Mouse (Mus musculus): Measurements from ENCODE around the gene Fam71b. TPM values are rescaled to one million over a fixed set of nuclear protein-coding genes. Genes with fewer than 3 reads are reported as not detected.

Fam71b gene
- polyA plus RNA-seq, 1 experiment from 2014 or later, result 0.07 TPM

DNA sequence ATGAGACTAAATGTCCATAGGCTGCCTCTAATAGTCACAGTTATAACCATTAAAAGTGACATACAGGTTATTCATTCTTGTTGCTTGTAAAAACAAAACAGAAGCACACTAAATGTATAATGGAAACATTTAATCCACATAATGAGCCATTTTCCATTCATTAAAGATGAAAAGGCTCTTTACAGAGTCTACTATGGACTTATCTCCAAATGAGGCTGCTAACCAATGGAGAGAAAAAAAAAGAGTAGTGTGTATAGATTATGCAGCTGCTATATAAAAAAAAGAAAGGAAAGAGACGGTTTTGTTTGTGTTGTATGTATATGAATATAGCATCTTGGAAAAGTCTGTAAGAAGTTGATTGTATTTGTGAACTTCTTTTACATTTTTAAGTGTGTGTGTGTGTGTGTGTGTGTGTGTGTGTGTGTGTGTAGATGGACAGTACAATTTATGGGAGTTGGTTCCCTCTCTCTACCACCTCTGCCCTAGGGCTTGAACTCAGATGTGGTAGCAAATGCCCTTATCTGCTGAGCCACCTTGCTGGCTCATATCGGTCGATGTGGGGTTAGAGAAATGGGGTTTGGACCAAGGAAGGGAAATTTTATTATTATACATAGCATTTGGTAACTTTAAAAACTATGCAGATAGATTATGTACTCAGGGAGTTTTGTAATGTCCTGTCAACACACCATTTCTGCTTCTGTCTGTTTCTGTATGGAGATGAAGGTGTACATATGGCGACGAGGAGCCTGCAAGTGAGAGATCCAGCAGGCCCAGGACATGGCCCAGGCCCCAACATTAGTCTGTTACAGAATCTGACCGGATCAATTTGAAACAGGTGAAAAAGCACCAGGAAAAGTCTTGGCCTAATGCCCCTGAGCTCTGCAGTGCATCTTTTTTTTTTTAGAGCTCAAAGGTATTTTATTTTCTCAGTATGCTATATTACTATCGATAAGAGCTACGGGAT lies 18.3 kb upstream of the Fam71b start:
- H3K36me3 ChIP-seq (ENCODE audit: control insufficient read depth, insufficient read depth, low read length), result no peaks in the 10 kb centered on the region
- H3K9me3 ChIP-seq (replicated peaks; ENCODE audit: control insufficient read depth, low read length), result no peaks in the 10 kb centered on the region
- no peak overlapping the region for H3K4me2 ChIP-seq
- 80% methylated on average over 8 of the region's 8 CpGs for WGBS (ENCODE audit: insufficient replicate concordance)
- ATAC-seq (replicated peaks; ENCODE audit: insufficient number of reproducible peaks, low FRiP score, low TSS enrichment), result no peak
- no peak overlapping the region for H3K4me3 ChIP-seq (ENCODE audit: low read depth, low read length)
- no peaks in the 10 kb centered on the region for H3K4me1 ChIP-seq (ENCODE audit: control insufficient read depth, insufficient read depth, low read length)
- H3K27me3 ChIP-seq (ENCODE audit: control insufficient read depth, insufficient read depth, low read length), result no peaks in the 10 kb centered on the region
- no peak overlapping the region for H3K9ac ChIP-seq (ENCODE audit: low read depth, low read length)
- H3K27ac ChIP-seq (ENCODE audit: low read depth, low read length), result no peak overlapping the region

DNA sequence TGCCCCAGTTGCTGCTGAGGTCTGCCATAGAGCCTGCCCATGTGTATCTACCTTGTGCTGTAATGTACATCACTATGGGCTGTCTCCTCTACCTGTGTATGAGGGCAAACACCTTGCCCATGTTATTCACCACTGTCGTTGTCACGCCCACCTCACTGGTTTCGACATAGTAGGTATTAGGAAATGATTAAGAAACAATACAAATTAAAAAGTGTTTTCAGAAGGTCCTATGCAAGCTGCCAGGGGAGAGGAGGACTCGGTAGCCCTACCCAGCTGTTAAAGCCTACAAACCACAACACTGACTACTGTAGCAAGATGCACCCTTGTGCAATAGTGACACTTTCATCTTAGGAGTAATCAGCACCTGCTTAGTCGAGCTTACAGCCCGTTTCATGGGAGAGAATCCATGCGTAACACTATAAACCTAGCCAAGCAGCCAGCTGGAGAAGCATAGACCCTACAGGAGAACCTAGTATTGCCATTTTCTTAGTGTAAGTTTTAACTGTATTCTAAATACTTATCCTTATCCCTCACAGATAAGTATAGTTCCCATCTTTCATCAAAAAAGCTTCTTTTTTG lies 16.2 kb upstream of the Fam71b start:
- H3K27ac ChIP-seq (ENCODE audit: low read depth, low read length), result no peak overlapping the region
- no peak for ATAC-seq (replicated peaks; ENCODE audit: insufficient number of reproducible peaks, low FRiP score, low TSS enrichment)
- H3K4me1 ChIP-seq (ENCODE audit: control insufficient read depth, insufficient read depth, low read length), result no peaks in the 10 kb centered on the region
- H3K9me3 ChIP-seq (replicated peaks; ENCODE audit: control insufficient read depth, low read length), result no peaks in the 10 kb centered on the region
- 84% methylated on average over 7 of the region's 7 CpGs for WGBS (ENCODE audit: insufficient replicate concordance)
- no peaks in the 10 kb centered on the region for H3K36me3 ChIP-seq (ENCODE audit: control insufficient read depth, insufficient read depth, low read length)
- H3K27me3 ChIP-seq (ENCODE audit: control insufficient read depth, insufficient read depth, low read length), result no peaks in the 10 kb centered on the region
- H3K4me3 ChIP-seq (ENCODE audit: low read depth, low read length), result no peak overlapping the region
- no peak overlapping the region for H3K4me2 ChIP-seq
- H3K9ac ChIP-seq (ENCODE audit: low read depth, low read length), result no peak overlapping the region

DNA sequence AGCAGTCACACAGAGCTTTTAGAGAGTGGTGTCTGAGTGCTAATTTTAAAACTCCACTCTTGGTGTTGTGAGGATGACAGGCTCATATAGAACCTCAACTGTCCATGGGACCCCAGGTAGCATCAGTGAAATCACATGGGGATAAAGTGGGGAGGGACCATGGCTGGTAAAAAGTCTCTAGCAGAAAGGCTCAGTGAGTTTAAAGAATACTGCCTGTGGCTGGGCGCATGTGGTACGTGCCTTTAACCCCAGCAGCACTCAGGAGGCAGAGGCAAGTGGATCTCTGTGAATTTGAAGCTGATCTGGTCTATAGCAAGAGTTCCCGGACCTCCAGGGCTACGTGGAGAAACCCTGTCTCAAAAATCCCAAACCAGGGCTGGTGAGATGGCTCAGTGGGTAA lies 13.9 kb upstream of the Fam71b start:
- no peaks in the 10 kb centered on the region for H3K36me3 ChIP-seq (ENCODE audit: control insufficient read depth, insufficient read depth, low read length)
- no peak overlapping the region for H3K4me2 ChIP-seq
- no peaks in the 10 kb centered on the region for H3K9me3 ChIP-seq (replicated peaks; ENCODE audit: control insufficient read depth, low read length)
- no peaks in the 10 kb centered on the region for H3K4me1 ChIP-seq (ENCODE audit: control insufficient read depth, insufficient read depth, low read length)
- no peak for ATAC-seq (replicated peaks; ENCODE audit: insufficient number of reproducible peaks, low FRiP score, low TSS enrichment)
- no peak overlapping the region for H3K9ac ChIP-seq (ENCODE audit: low read depth, low read length)
- 89% methylated on average over 4 of the region's 4 CpGs for WGBS (ENCODE audit: insufficient replicate concordance)
- no peak overlapping the region for H3K27ac ChIP-seq (ENCODE audit: low read depth, low read length)
- no peaks in the 10 kb centered on the region for H3K27me3 ChIP-seq (ENCODE audit: control insufficient read depth, insufficient read depth, low read length)
- no peak overlapping the region for H3K4me3 ChIP-seq (ENCODE audit: low read depth, low read length)

DNA sequence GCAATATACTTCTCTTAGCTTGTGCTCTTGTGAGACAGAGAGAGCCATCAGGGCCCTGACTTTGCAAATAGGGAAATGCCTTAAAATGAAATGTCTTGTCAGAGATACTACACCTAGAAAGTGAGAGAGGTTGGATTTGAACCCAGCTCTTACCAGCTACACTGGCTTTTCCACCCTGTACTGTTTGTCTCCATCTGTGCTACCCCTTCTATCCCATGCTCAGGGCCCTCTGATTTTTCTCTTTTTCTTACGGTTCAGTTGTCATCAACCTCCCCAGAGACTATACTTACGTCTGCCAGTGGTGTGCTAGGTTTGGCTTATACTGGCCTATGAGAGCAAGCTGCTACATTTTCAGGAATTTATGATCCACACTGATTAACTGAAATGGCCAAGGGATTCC lies 11.4 kb upstream of the Fam71b start:
- H3K4me3 ChIP-seq (ENCODE audit: low read depth, low read length), result no peak overlapping the region
- no peaks in the 10 kb centered on the region for H3K9me3 ChIP-seq (replicated peaks; ENCODE audit: control insufficient read depth, low read length)
- H3K9ac ChIP-seq (ENCODE audit: low read depth, low read length), result no peak overlapping the region
- no peak overlapping the region for H3K4me2 ChIP-seq
- no peaks in the 10 kb centered on the region for H3K4me1 ChIP-seq (ENCODE audit: control insufficient read depth, insufficient read depth, low read length)
- WGBS (ENCODE audit: insufficient replicate concordance), result 62% methylated on average over 2 of the region's 2 CpGs
- no peaks in the 10 kb centered on the region for H3K27me3 ChIP-seq (ENCODE audit: control insufficient read depth, insufficient read depth, low read length)
- ATAC-seq (replicated peaks; ENCODE audit: insufficient number of reproducible peaks, low FRiP score, low TSS enrichment), result no peak
- H3K27ac ChIP-seq (ENCODE audit: low read depth, low read length), result no peak overlapping the region
- no peaks in the 10 kb centered on the region for H3K36me3 ChIP-seq (ENCODE audit: control insufficient read depth, insufficient read depth, low read length)

DNA sequence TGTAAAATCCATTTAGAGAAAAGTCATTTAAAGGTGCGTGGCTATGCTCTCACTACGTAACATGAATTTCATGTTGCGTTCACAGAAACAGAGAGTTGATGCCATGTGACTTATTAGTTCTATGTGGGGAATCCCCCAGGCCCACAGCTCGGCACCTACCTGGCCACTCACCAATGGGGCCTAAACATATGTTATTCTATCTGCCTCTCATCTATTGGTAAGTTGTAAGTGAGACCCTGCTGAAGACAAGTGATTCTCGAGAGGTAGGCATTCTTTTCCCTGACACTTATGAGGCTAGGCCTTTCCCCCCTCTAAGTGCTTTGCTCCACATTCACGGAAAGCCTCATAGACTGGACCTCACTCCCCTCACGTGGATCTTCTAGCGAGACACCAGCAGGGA lies 9.8 kb upstream of the Fam71b start:
- H3K36me3 ChIP-seq (ENCODE audit: control insufficient read depth, insufficient read depth, low read length), result no peaks in the 10 kb centered on the region
- no peak overlapping the region for H3K9ac ChIP-seq (ENCODE audit: low read depth, low read length)
- no peaks in the 10 kb centered on the region for H3K9me3 ChIP-seq (replicated peaks; ENCODE audit: control insufficient read depth, low read length)
- H3K27ac ChIP-seq (ENCODE audit: low read depth, low read length), result no peak overlapping the region
- no peak overlapping the region for H3K4me3 ChIP-seq (ENCODE audit: low read depth, low read length)
- H3K27me3 ChIP-seq (ENCODE audit: control insufficient read depth, insufficient read depth, low read length), result no peaks in the 10 kb centered on the region
- 75% methylated on average over 8 of the region's 8 CpGs for WGBS (ENCODE audit: insufficient replicate concordance)
- ATAC-seq (replicated peaks; ENCODE audit: insufficient number of reproducible peaks, low FRiP score, low TSS enrichment), result no peak
- H3K4me2 ChIP-seq, result no peak overlapping the region
- no peaks in the 10 kb centered on the region for H3K4me1 ChIP-seq (ENCODE audit: control insufficient read depth, insufficient read depth, low read length)

DNA sequence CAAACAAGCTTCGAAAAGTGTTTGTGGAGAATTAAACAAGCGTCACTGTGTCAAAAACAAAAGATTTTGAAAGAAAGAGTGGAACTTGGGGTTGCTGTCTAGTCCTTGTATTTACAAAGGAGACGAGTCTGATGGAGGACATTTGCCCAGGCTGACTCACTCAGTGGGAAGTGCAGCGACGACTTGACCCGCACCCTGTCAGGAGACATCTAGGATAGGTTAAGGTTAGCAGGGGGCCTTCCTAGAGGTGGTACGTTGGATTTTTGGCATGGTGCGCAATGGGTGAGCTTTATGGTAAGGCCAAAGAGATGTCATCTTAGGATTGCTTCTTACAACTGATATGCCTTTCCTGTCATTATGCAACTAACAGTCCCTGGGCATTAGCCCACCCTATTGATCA lies 9.3 kb upstream of the Fam71b start:
- H3K4me2 ChIP-seq, result no peak overlapping the region
- H3K4me3 ChIP-seq (ENCODE audit: low read depth, low read length), result no peak overlapping the region
- no peak for ATAC-seq (replicated peaks; ENCODE audit: insufficient number of reproducible peaks, low FRiP score, low TSS enrichment)
- H3K4me1 ChIP-seq (ENCODE audit: control insufficient read depth, insufficient read depth, low read length), result no peaks in the 10 kb centered on the region
- H3K27me3 ChIP-seq (ENCODE audit: control insufficient read depth, insufficient read depth, low read length), result no peaks in the 10 kb centered on the region
- H3K36me3 ChIP-seq (ENCODE audit: control insufficient read depth, insufficient read depth, low read length), result no peaks in the 10 kb centered on the region
- WGBS (ENCODE audit: insufficient replicate concordance), result 88% methylated on average over 8 of the region's 8 CpGs
- H3K9ac ChIP-seq (ENCODE audit: low read depth, low read length), result no peak overlapping the region
- no peak overlapping the region for H3K27ac ChIP-seq (ENCODE audit: low read depth, low read length)
- H3K9me3 ChIP-seq (replicated peaks; ENCODE audit: control insufficient read depth, low read length), result no peaks in the 10 kb centered on the region

DNA sequence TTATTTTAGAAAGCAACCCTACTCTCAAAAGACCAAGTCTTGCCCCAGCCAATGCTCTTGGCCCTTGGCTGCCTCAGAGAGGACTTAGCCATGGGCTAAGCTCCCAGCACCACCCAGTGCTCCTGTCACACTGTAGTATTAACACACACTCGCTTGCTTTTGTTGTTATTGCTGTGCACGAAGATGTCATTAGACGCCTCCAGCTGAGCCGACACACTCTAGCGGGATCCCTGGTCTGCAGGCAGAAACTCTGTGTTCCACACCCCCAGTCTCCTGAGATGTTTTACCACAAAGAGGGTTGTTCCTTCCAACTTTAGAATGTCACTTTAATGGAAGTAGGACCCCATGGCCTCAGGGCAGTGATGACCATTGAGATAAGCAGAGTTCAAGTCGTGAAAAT lies 7.9 kb upstream of the Fam71b start:
- 68% methylated on average over 6 of the region's 6 CpGs for WGBS (ENCODE audit: insufficient replicate concordance)
- Histone ChIP-seq H3K9me3 (replicated peaks; ENCODE audit: control insufficient read depth, low read length) (no peaks in the 10 kb centered on the region), H3K4me2 (no peak overlapping the region), H3K27ac (ENCODE audit: low read depth, low read length) (no peak overlapping the region), H3K4me1 (ENCODE audit: control insufficient read depth, insufficient read depth, low read length) (no peaks in the 10 kb centered on the region), H3K36me3 (ENCODE audit: control insufficient read depth, insufficient read depth, low read length) (no peaks in the 10 kb centered on the region), H3K27me3 (ENCODE audit: control insufficient read depth, insufficient read depth, low read length) (no peaks in the 10 kb centered on the region), H3K4me3 (ENCODE audit: low read depth, low read length) (no peak overlapping the region), H3K9ac (ENCODE audit: low read depth, low read length) (no peak overlapping the region)
- ATAC-seq (replicated peaks; ENCODE audit: insufficient number of reproducible peaks, low FRiP score, low TSS enrichment), result no peak

DNA sequence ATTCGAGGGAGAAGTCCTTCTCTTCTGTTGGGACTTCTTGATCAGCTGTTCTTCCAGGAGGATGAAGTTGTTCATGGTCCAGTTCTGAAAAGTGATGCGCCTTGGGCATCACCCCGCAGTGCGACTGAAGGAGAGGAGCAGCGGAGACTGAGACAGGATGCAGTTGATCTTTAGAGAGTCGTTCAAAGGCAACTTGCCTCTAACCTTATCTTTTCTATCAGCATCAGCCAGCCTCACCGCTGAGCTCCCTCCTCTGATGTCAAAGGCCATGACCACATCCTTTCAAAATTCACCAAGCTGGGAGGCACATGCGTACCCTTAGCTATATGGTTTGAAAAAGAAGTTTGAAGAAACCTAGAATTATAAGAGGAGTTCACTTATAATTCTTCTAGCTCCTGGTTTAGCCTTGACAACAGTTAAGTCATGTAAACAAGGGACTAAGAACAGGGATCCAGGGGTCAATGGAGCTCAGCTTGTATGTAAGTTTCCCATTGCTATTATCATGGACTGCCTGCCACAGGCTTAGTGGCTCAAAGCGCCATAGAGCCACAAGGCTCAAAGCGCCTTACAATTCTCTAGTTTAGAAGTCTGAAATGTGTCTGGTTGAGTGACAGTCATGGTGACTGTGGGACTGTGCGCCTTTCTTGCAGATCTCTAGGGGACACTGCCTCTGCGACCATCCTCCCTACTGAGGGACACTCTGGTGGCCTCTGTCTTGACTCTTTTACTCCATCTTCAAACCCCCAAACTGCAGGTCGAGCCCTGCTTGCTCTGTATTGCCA lies 6.8 kb upstream of the Fam71b start, which contains the start of gene Itk:
TSS of gene Itk (minus strand) at position 180 of the 782 bp plus-strand sequence.
- 71% methylated on average over 13 of the region's 13 CpGs for WGBS (ENCODE audit: insufficient replicate concordance)
- Histone ChIP-seq H3K27ac (ENCODE audit: low read depth, low read length) (no peak within 1 kb of the TSS), H3K9ac (ENCODE audit: low read depth, low read length) (no peak within 1 kb of the TSS), H3K4me2 (no peak within 1 kb of the TSS), H3K27me3 (ENCODE audit: control insufficient read depth, insufficient read depth, low read length) (no peaks in the 10 kb centered on the region), H3K9me3 (replicated peaks; ENCODE audit: control insufficient read depth, low read length) (no peaks in the 10 kb centered on the region), H3K36me3 (ENCODE audit: control insufficient read depth, insufficient read depth, low read length) (no peaks in the 10 kb centered on the region), H3K4me1 (ENCODE audit: control insufficient read depth, insufficient read depth, low read length) (no peaks in the 10 kb centered on the region), H3K4me3 (ENCODE audit: low read depth, low read length) (no peak within 1 kb of the TSS)
- no peak for ATAC-seq (replicated peaks; ENCODE audit: insufficient number of reproducible peaks, low FRiP score, low TSS enrichment)
